Mouse (Mus musculus) heart, postnatal 25 days (tissue): ENCODE measurements around the gene Gnb5. TPM values are rescaled to one million over a fixed set of nuclear protein-coding genes. Genes with fewer than 3 reads are reported as not detected.
"Not testable (repeated sequence)": the region's sequence is repeated elsewhere in the genome, so short reads cannot be mapped to it uniquely, and the experiment has no call there.

ENCODE experiments used
- DNase-seq: peaks from one replicate; pipeline ENCODE4 v3.0.0; 2022; ENCODE audit warnings: low spot score
- intact Hi-C: fragments of 180-260 bp; cut with DNase I; formaldehyde crosslinking; loops from one replicate; pipeline ENCODE4 v1.15.1; 2025
- total RNA-seq, 2 experiments: library from RNA; stranded (reverse); gene quantifications; 2 replicates each; pipeline ENCODE4 v1.2.3; 2021

Gnb5 gene
- total RNA-seq, 2 experiments from 2014 or later: 25.0 to 26.5 TPM

GRCm38 (mm10) chr9:75348066-75348465, 42.0 kb downstream of the Gnb5 start:
- DNase-seq: no peak
- intact Hi-C loops: no loop called here

- intact Hi-C loops: no loop called here
These were observed 42.6 kb downstream of the Gnb5 start for GRCm38 (mm10) chr9:75348641-75349040.

GRCm38 (mm10) chr9:75353094-75353493, 47.0 kb downstream of the Gnb5 start:
- DNase-seq: no peak
- intact Hi-C loops: no loop called here

More at GRCm38 (mm10) chr9:75348641-75349040, 42.6 kb downstream of the Gnb5 start:
- no peak for DNase-seq

- no peak for DNase-seq
- intact Hi-C loops: no loop called here
These were observed 49.7 kb downstream of the Gnb5 start for GRCm38 (mm10) chr9:75355783-75356182.

GRCm38 (mm10) chr9:75357087-75357654, 51.1 kb downstream of the Gnb5 start:
- no peak for DNase-seq

GRCm38 (mm10) chr9:75361699-75362098, 55.6 kb downstream of the Gnb5 start:
- intact Hi-C loops: loop anchor here (2.0 to 5.0 kb wide), 2 partner anchors 75 to 221 kb away; no protein-coding TSS in a partner anchor
- DNase-seq: peak; percentile 16

More at GRCm38 (mm10) chr9:75357087-75357654, 51.1 kb downstream of the Gnb5 start:
- intact Hi-C loops: no loop called here

GRCm38 (mm10) chr9:75362201-75362600, 56.1 kb downstream of the Gnb5 start:
- DNase-seq: no peak
- intact Hi-C loops: loop anchor here (2.0 to 5.0 kb wide), 2 partner anchors 75 to 220 kb away; no protein-coding TSS in a partner anchor

GRCm38 (mm10) chr9:75363001-75363400, 56.9 kb downstream of the Gnb5 start:
- intact Hi-C loops: loop anchor here (2.0 to 5.0 kb wide), 2 partner anchors 74 to 219 kb away; no protein-coding TSS in a partner anchor

GRCm38 (mm10) chr9:75363702-75364101, 57.6 kb downstream of the Gnb5 start:
- intact Hi-C loops: loop anchor here (2.0 to 5.0 kb wide), 2 partner anchors 73 to 219 kb away; no protein-coding TSS in a partner anchor
- not testable (repeated sequence) for DNase-seq

More at GRCm38 (mm10) chr9:75363001-75363400, 56.9 kb downstream of the Gnb5 start:
- no peak for DNase-seq

- intact Hi-C loops: no loop called here
- DNase-seq: no peak
These were observed 59.1 kb downstream of the Gnb5 start for GRCm38 (mm10) chr9:75365195-75365594.

- intact Hi-C loops: no loop called here
- DNase-seq: no peak
These were observed 60.1 kb downstream of the Gnb5 start for GRCm38 (mm10) chr9:75366191-75366590.

- intact Hi-C loops: no loop called here
- no peak for DNase-seq
These were observed 62.7 kb downstream of the Gnb5 start for GRCm38 (mm10) chr9:75368779-75369178.

GRCm38 (mm10) chr9:75375606-75376005, 69.5 kb downstream of the Gnb5 start:
- intact Hi-C loops: no loop called here
- no peak for DNase-seq

GRCm38 (mm10) chr9:75376428-75376827, 70.3 kb downstream of the Gnb5 start:
- DNase-seq: no peak
- intact Hi-C loops: no loop called here

GRCm38 (mm10) chr9:75378774-75379173, 72.7 kb downstream of the Gnb5 start:
- DNase-seq: no peak
- intact Hi-C loops: no loop called here

GRCm38 (mm10) chr9:75382825-75383224, 76.7 kb downstream of the Gnb5 start:
- intact Hi-C loops: no loop called here
- no peak for DNase-seq

GRCm38 (mm10) chr9:75383785-75384184, 77.7 kb downstream of the Gnb5 start:
- intact Hi-C loops: no loop called here
- no peak for DNase-seq

GRCm38 (mm10) chr9:75384337-75384962, 78.4 kb downstream of the Gnb5 start:
- intact Hi-C loops: no loop called here
- DNase-seq: no peak

GRCm38 (mm10) chr9:75385218-75385974, 79.3 kb downstream of the Gnb5 start:
- no peak for DNase-seq
- intact Hi-C loops: no loop called here

GRCm38 (mm10) chr9:75393251-75393650, 87.2 kb downstream of the Gnb5 start:
- intact Hi-C loops: no loop called here
- no peak for DNase-seq
